Mouse (Mus musculus) central nervous system, embryonic 14 days (tissue): ENCODE results near the gene Cyp2b23. TPM values are rescaled to one million over a fixed set of nuclear protein-coding genes. Genes with fewer than 3 reads are reported as not detected.

Experiments used
- polyA plus RNA-seq: library from polyadenylated mRNA; depleted of rRNA; stranded (reverse); fragments of >200 nt; gene quantifications from 2 replicates; pipeline ENCODE4 v1.2.3, GENCODE M21; 2012; rRNA removed

Gene Cyp2b23
- 0.05 TPM in 1 of 2 replicates, not detected in the other for polyA plus RNA-seq

DNA sequence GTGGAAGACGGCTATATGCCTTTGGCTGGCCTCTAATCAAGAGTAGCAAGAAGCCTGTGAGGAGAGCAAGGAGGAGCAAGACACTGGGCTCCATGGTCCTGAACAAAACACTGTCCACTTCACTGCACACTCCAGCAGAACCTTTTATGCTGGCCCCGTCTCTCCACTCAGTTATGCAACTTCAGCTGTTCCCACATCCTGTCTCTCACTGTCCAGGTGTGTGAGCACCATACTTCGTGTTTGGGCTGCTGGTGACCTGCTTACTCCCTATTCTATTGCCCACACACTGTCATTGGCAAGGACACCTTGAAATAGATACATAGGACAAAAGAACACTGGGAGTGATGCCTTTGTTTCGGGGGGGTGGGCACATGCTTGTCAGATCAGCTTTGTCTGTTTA is at the start of gene Cyp2b23:
Cyp2b23 (minus strand) TSS at position 101 of the 400 bp plus-strand sequence.

DNA sequence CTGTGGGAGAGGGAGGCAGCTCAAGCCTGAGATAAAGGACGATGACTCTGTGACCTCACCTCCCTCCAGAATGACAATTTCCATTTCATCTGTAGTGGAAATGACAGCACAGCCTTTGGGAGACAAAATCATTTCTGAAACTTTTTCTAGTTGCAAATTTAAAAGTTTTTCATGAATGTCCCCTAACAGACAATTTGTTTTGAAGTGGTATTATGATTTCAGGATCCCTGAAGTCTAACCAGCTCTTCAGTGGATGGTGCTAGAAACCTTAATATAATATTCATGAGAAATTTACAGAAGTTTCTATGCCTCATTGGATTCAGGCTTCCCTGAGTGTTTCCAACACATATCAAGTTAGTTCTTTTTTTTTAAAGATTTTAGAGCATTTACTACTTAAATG is 67.9 kb downstream of the Cyp2b23 start, which contains the start of gene Vmn1r185:
Vmn1r185 (minus strand) TSS at position 101 of the 400 bp plus-strand sequence.

Other genes starting within 250 kb of the Cyp2b23 start
- gene Nlrp9a, start 151.4 kb downstream of the Cyp2b23 start, polyA plus RNA-seq: not detected in 2 replicates
- not detected in 2 replicates for gene Vmn1r185, start 68.0 kb downstream of the Cyp2b23 start, polyA plus RNA-seq
- gene Cyp2b19, start 70.7 kb upstream of the Cyp2b23 start, polyA plus RNA-seq: not detected in 2 replicates
- gene Cyp2g1, start 122.5 kb upstream of the Cyp2b23 start, polyA plus RNA-seq: 0.24 TPM in 1 of 2 replicates, not detected in the other
- gene Cyp2a5, start 148.9 kb upstream of the Cyp2b23 start, polyA plus RNA-seq: 0.21 and 0.44 TPM in 2 replicates